Mouse (Mus musculus): ENCODE data around the gene Gm11444.

DNA sequence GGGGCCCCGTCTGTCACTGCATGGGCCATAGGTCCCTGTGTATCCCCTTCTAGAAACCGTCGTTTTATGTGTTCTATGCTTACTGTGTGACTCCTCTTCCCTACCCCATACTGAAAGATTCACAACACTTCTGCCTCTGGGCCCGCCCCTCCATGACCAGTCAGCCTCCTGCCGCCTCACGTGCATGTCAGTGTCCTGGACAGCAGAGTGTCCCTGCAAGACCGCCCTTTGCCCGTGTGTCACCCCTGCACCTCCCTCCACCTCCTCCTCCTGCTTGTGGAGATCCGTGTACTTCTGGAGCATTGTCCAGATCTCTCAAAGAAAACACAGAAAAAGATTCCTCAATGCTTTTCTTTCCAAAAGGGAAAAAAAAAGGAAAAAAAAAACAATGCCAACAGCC is 28.5 kb downstream of the Gm11444 start:
- TF ChIP-seq CTCF (conservative IDR thresholded peaks at IDR 0.05 in 1 of 2, IDR thresholded peaks at IDR 0.05 in 1 of 2; ENCODE audit: low read depth in 2 of 2, low read length in 2 of 2) (no peak), NRF1 (IDR thresholded peaks at IDR 0.05; ENCODE audit: low read depth, low read length) (no peak), HCFC1 (IDR thresholded peaks at IDR 0.05; ENCODE audit: low read depth, low read length) (no peak), EP300 (IDR thresholded peaks at IDR 0.05; ENCODE audit: low read length) (no peak)

Data from CH12.LX (cell line).